ENCODE assay signal across 26 mouse cellular contexts in the genomic region with DNA sequence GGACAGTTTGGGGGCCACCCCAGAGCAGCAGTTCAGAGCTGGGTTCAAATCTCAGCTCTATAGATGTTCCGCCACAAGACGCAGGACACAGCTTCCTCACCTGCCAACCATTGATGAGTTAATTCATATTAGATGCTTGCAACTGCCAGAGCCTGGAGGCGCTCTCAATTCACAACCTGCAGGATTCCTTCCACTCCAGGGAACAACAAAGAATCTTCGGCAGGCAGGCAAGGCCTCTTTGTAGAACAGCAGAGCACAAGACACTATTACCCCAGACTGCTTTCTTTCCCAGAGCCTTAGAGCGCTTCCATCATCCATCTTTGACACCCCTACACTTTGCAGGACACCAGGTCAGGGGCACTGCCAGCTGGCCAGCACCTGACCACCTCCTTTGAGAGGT. TPM values are rescaled to one million over a fixed set of nuclear protein-coding genes. Genes with fewer than 3 reads are reported as not detected.
A peak's percentile ranks its signal among the peaks of the same experiment; 100 is the strongest.
DNase-seq lines count a peak whose midpoint lies in the region; ATAC-seq and TF ChIP-seq lines count a peak whose summit lies in the region.
"Had no signal": no experiment of that assay in that cellular context is flagged by ENCODE, and none has a peak within 500 bp of the region (broad histone marks: within the 10 kb centered on the region; RNA-seq: fewer than 3 reads in every experiment).

No protein-coding gene starts in this region.

- H3K4me3 ChIP-seq in hindbrain, embryonic 12.5 days: no peak overlapping the region
- no peak overlapping the region for H3K4me3 ChIP-seq in hindbrain, embryonic 11.5 days (ENCODE audit: low read depth, low read length)
- H3K4me3 ChIP-seq in kidney, embryonic 16.5 days (ENCODE audit: low read length): no peak overlapping the region
- no peak overlapping the region for H3K4me3 ChIP-seq in forebrain, embryonic 12.5 days (replicated peaks)
- H3K4me3 ChIP-seq in forebrain, postnatal 0 days (ENCODE audit: low read depth, low read length): no peak overlapping the region
- H3K4me3 ChIP-seq: embryonic facial prominence, embryonic 12.5 days; liver, embryonic 12.5 days; megakaryocyte, embryonic 14.5 days; midbrain, embryonic 15.5 days; stomach, embryonic 15.5 days had no signal

- H3K36me3 ChIP-seq in hindbrain, embryonic 12.5 days: no peaks in the 10 kb centered on the region
- no peaks in the 10 kb centered on the region for H3K36me3 ChIP-seq in hindbrain, embryonic 11.5 days (ENCODE audit: control insufficient read depth, insufficient read depth, low read length)
- no peaks in the 10 kb centered on the region for H3K36me3 ChIP-seq in kidney, embryonic 16.5 days (ENCODE audit: insufficient read depth, low read length)
- H3K36me3 ChIP-seq in forebrain, embryonic 12.5 days (replicated peaks): no peaks in the 10 kb centered on the region
- H3K36me3 ChIP-seq in forebrain, postnatal 0 days (ENCODE audit: insufficient read depth): no peaks in the 10 kb centered on the region
- H3K36me3 ChIP-seq: embryonic facial prominence, embryonic 12.5 days; G1E; liver, embryonic 12.5 days; midbrain, embryonic 15.5 days; stomach, embryonic 15.5 days had no signal

- peaks cover 7% of the 10 kb centered on the region; the same call in 1 of the 2 replicates for H3K4me1 ChIP-seq in hindbrain, embryonic 12.5 days
- 0 out of 2 replicates have a peak, but pooled peaks cover 2% of the 10 kb centered on the region for H3K4me1 ChIP-seq in hindbrain, embryonic 11.5 days (replicated peaks; ENCODE audit: control insufficient read depth, insufficient read depth, low read length)
- peaks cover 27% of the 10 kb centered on the region for H3K4me1 ChIP-seq in kidney, embryonic 16.5 days (ENCODE audit: insufficient read depth, low read length)
- H3K4me1 ChIP-seq in forebrain, embryonic 12.5 days: peaks cover 35% of the 10 kb centered on the region
- peaks cover 22% of the 10 kb centered on the region; the same call in 1 of the 2 replicates for H3K4me1 ChIP-seq in forebrain, postnatal 0 days (ENCODE audit: insufficient read depth)
- H3K4me1 ChIP-seq: liver, embryonic 12.5 days had no signal

- H3K27ac ChIP-seq in hindbrain, embryonic 12.5 days: no peak overlapping the region
- no peak overlapping the region for H3K27ac ChIP-seq in hindbrain, embryonic 11.5 days (ENCODE audit: low read depth, low read length)
- H3K27ac ChIP-seq in kidney, embryonic 16.5 days (ENCODE audit: low read length): peak overlapping the region; percentile 29
- H3K27ac ChIP-seq in forebrain, embryonic 12.5 days: peak overlapping the region; percentile 77
- H3K27ac ChIP-seq in forebrain, postnatal 0 days (ENCODE audit: low read depth, low read length): no peak overlapping the region
- H3K27ac ChIP-seq: embryonic facial prominence, embryonic 12.5 days; hindbrain, embryonic 14.5 days; liver, embryonic 12.5 days; midbrain, embryonic 15.5 days; stomach, embryonic 15.5 days had no signal

- ATAC-seq in hindbrain, embryonic 12.5 days (ENCODE audit: low FRiP score): no peak
- ATAC-seq in hindbrain, embryonic 11.5 days (ENCODE audit: low FRiP score): no peak
- ATAC-seq in kidney, embryonic 16.5 days (ENCODE audit: low FRiP score, low TSS enrichment): no peak
- ATAC-seq in forebrain, embryonic 12.5 days (ENCODE audit: low FRiP score): peak; percentile 36; the same call in 1 of the 2 replicates
- 0 out of 2 replicates have a peak, but pooled peaks have one; percentile 25 for ATAC-seq in forebrain, postnatal 0 days
- ATAC-seq: liver, embryonic 12.5 days; liver, postnatal 0 days; midbrain, embryonic 15.5 days had no signal

- H3K9ac ChIP-seq in hindbrain, embryonic 12.5 days: 0 out of 2 replicates have a peak overlapping the region, but pooled peaks have one; percentile 4
- H3K9ac ChIP-seq in hindbrain, embryonic 11.5 days (ENCODE audit: low read depth, low read length): no peak overlapping the region
- no peak overlapping the region for H3K9ac ChIP-seq in kidney, embryonic 16.5 days (replicated peaks; ENCODE audit: low read length)
- H3K9ac ChIP-seq in forebrain, embryonic 12.5 days: peak overlapping the region; percentile 8
- no peak overlapping the region for H3K9ac ChIP-seq in forebrain, postnatal 0 days
- H3K9ac ChIP-seq: embryonic facial prominence, embryonic 12.5 days; hindbrain, embryonic 14.5 days; liver, embryonic 12.5 days; liver, postnatal 0 days; midbrain, embryonic 15.5 days; stomach, embryonic 15.5 days had no signal

- H3K9me3 ChIP-seq in hindbrain, embryonic 12.5 days (replicated peaks): no peaks in the 10 kb centered on the region
- no peaks in the 10 kb centered on the region for H3K9me3 ChIP-seq in hindbrain, embryonic 11.5 days (ENCODE audit: control insufficient read depth, low read length)
- H3K9me3 ChIP-seq in kidney, embryonic 16.5 days (ENCODE audit: low read length): no peaks in the 10 kb centered on the region
- H3K9me3 ChIP-seq in forebrain, embryonic 12.5 days: no peaks in the 10 kb centered on the region
- H3K9me3 ChIP-seq in forebrain, postnatal 0 days (ENCODE audit: low read length): no peaks in the 10 kb centered on the region
- H3K9me3 ChIP-seq: embryonic facial prominence, embryonic 12.5 days; G1E; liver, embryonic 12.5 days; megakaryocyte, embryonic 14.5 days; midbrain, embryonic 15.5 days; stomach, embryonic 15.5 days had no signal

- TF ChIP-seq CTCF in forebrain, postnatal 0 days (IDR thresholded peaks at IDR 0.05; ENCODE audit: low read depth): no peak

- H3K27me3 ChIP-seq in hindbrain, embryonic 12.5 days: peaks cover 27% of the 10 kb centered on the region
- no peaks in the 10 kb centered on the region; the same call in 1 of the 2 replicates for H3K27me3 ChIP-seq in hindbrain, embryonic 11.5 days (ENCODE audit: control insufficient read depth, insufficient read depth, low read length)
- H3K27me3 ChIP-seq in kidney, embryonic 16.5 days (ENCODE audit: insufficient read depth, low read length): peaks cover under 1% of the 10 kb centered on the region; the same call in 1 of the 2 replicates
- H3K27me3 ChIP-seq in forebrain, embryonic 12.5 days: peaks cover 51% of the 10 kb centered on the region
- no peaks in the 10 kb centered on the region for H3K27me3 ChIP-seq in forebrain, postnatal 0 days (ENCODE audit: insufficient read depth, low read length)

- no peak for DNase-seq in hindbrain, embryonic 11.5 days (ENCODE audit: low spot score)
- DNase-seq in kidney, postnatal 14 days: no peak
- DNase-seq in forebrain, postnatal 0 days: no peak
- no peak for DNase-seq in layer of hippocampus, adult 9-11 months
- DNase-seq in cerebellum, adult 11-12 months: no peak
- DNase-seq: adrenal gland, adult 8-10 months; cerebellum, adult 9-11 months; embryo, embryonic 11 days; heart, postnatal 14 days; kidney, adult 11 months; kidney, postnatal 10 days; liver, postnatal 0 days; lung, postnatal 36 days; right cerebral cortex, postnatal 25 days had no signal

- no peak overlapping the region for H3K4me2 ChIP-seq in hindbrain, embryonic 12.5 days (replicated peaks)
- H3K4me2 ChIP-seq in hindbrain, embryonic 11.5 days (replicated peaks; ENCODE audit: low read depth, low read length): no peak overlapping the region; the same call in 1 of the 2 replicates
- no peak overlapping the region for H3K4me2 ChIP-seq in kidney, embryonic 16.5 days (replicated peaks; ENCODE audit: low read depth, low read length)
- no peak overlapping the region for H3K4me2 ChIP-seq in forebrain, embryonic 12.5 days
- H3K4me2 ChIP-seq in forebrain, postnatal 0 days (ENCODE audit: low read depth): peak overlapping the region; percentile 24; the same call in 1 of the 2 replicates
- H3K4me2 ChIP-seq: embryonic facial prominence, embryonic 12.5 days; hindbrain, embryonic 14.5 days; liver, embryonic 12.5 days; midbrain, embryonic 15.5 days; stomach, embryonic 15.5 days had no signal

- WGBS in hindbrain, embryonic 12.5 days: 41% methylated on average over 5 of the region's 5 CpGs
- WGBS in hindbrain, embryonic 11.5 days: 44% methylated on average over 5 of the region's 5 CpGs
- WGBS in kidney, embryonic 16.5 days: 80% methylated on average over 5 of the region's 5 CpGs
- 29% methylated on average over 5 of the region's 5 CpGs for WGBS in forebrain, embryonic 12.5 days
- WGBS in forebrain, postnatal 0 days: 29% methylated on average over 5 of the region's 5 CpGs

RNA-seq across cellular contexts. Expression of gene Ntsr1, which starts 6.5 kb away (rescaled TPM):
- polyA plus RNA-seq in hindbrain, embryonic 12.5 days (2016; fragmentation: Nextera tagmentation; extraction: Ambion mirVana): 0.40 and 0.43 TPM in 2 replicates
- 0.15 and 0.31 TPM in 2 replicates for polyA plus RNA-seq in hindbrain, embryonic 11.5 days (2014; fragmentation: Nextera tagmentation; extraction: Ambion mirVana)
- 7.4 and 10.2 TPM in 2 replicates for polyA plus RNA-seq in kidney, embryonic 16.5 days (2015; fragmentation: Nextera tagmentation; extraction: Ambion mirVana)
- 0.55 and 0.67 TPM in 2 replicates for polyA plus RNA-seq in forebrain, embryonic 12.5 days (2016; fragmentation: Nextera tagmentation; extraction: Ambion mirVana)
- 19.8 and 35.8 TPM in 2 replicates for total RNA-seq in forebrain, postnatal 0 days (2014; rRNA removed)
- polyA plus RNA-seq in forebrain, postnatal 0 days (2015; fragmentation: Nextera tagmentation; extraction: Ambion mirVana): 13.2 and 18.1 TPM in 2 replicates
- total RNA-seq: adrenal gland, adult 8-10 months; granulocyte monocyte progenitor cell, adult 5-6 weeks; heart, postnatal 14 days; neutrophil, adult 5-6 weeks had no signal
- polyA plus RNA-seq: G1E; liver, postnatal 0 days had no signal

RNA-seq across cellular contexts. Expression of gene Slco4a1, which starts 50.2 kb away (rescaled TPM):
- polyA plus RNA-seq in hindbrain, embryonic 12.5 days (2016; fragmentation: Nextera tagmentation; extraction: Ambion mirVana): 3.2 and 3.4 TPM in 2 replicates
- polyA plus RNA-seq in hindbrain, embryonic 11.5 days (2014; fragmentation: Nextera tagmentation; extraction: Ambion mirVana): 3.3 and 3.9 TPM in 2 replicates
- 3.2 and 3.3 TPM in 2 replicates for polyA plus RNA-seq in kidney, embryonic 16.5 days (2015; fragmentation: Nextera tagmentation; extraction: Ambion mirVana)
- 4.0 and 4.1 TPM in 2 replicates for polyA plus RNA-seq in forebrain, embryonic 12.5 days (2016; fragmentation: Nextera tagmentation; extraction: Ambion mirVana)
- total RNA-seq in forebrain, postnatal 0 days (2014; rRNA removed): 1.8 TPM in 2 replicates
- polyA plus RNA-seq in forebrain, postnatal 0 days (2015; fragmentation: Nextera tagmentation; extraction: Ambion mirVana): 1.3 and 1.6 TPM in 2 replicates
- polyA plus RNA-seq: G1E had no signal

Comparison
In these comparisons a context has a peak if more than half of its experiments do, and no peak if none do; other contexts are left out.
1. H3K27ac ChIP-seq: peak in kidney, embryonic 16.5 days (single experiment) and forebrain, embryonic 12.5 days (single experiment); none in hindbrain, embryonic 12.5 days (single experiment), hindbrain, embryonic 11.5 days (single experiment) and forebrain, postnatal 0 days (single experiment).
2. H3K9ac ChIP-seq: peak in hindbrain, embryonic 12.5 days (single experiment) and forebrain, embryonic 12.5 days (single experiment); none in hindbrain, embryonic 11.5 days (single experiment), kidney, embryonic 16.5 days (single experiment) and forebrain, postnatal 0 days (single experiment).
3. ATAC-seq: peak in forebrain, embryonic 12.5 days (single experiment) and forebrain, postnatal 0 days (single experiment); none in hindbrain, embryonic 12.5 days (single experiment), hindbrain, embryonic 11.5 days (single experiment) and kidney, embryonic 16.5 days (single experiment).